In genomic region chr17:53512311-53512951, GRCm38 (mm10) we compare ENCODE assay signal across 10 mouse cellular contexts. TPM values are rescaled to one million over a fixed set of nuclear protein-coding genes. Genes with fewer than 3 reads are reported as not detected.
DNase-seq lines count a peak whose midpoint lies in the region; ATAC-seq and TF ChIP-seq lines count a peak whose summit lies in the region.
"Had no signal": no experiment of that assay in that cellular context is flagged by ENCODE, and none has a peak within 500 bp of the region (broad histone marks: within the 10 kb centered on the region; RNA-seq: fewer than 3 reads in every experiment).

No protein-coding gene starts in this region.

- no peak for TF ChIP-seq EP300 in lung, postnatal 0 days (IDR thresholded peaks at IDR 0.05)

- no peak overlapping the region for H3K27ac ChIP-seq in heart, embryonic 10.5 days
- H3K27ac ChIP-seq in lung, postnatal 0 days (ENCODE audit: low read length): no peak overlapping the region
- H3K27ac ChIP-seq: heart, embryonic 13.5 days; midbrain, embryonic 12.5 days had no signal

- no peak overlapping the region for H3K9ac ChIP-seq in lung, postnatal 0 days (replicated peaks; ENCODE audit: low read depth)
- H3K9ac ChIP-seq: heart, embryonic 13.5 days; midbrain, embryonic 12.5 days had no signal

- peak; percentile 72 for TF ChIP-seq CTCF in lung, postnatal 0 days (IDR thresholded peaks at IDR 0.05)

- peaks cover 7% of the 10 kb centered on the region; the same call in 1 of the 2 replicates for H3K36me3 ChIP-seq in heart, embryonic 10.5 days
- no peaks in the 10 kb centered on the region for H3K36me3 ChIP-seq in lung, postnatal 0 days (ENCODE audit: insufficient read depth, low read length)

- H3K4me1 ChIP-seq in heart, embryonic 10.5 days: no peaks in the 10 kb centered on the region
- no peaks in the 10 kb centered on the region for H3K4me1 ChIP-seq in lung, postnatal 0 days (ENCODE audit: insufficient read depth, low read depth, low read length)
- H3K4me1 ChIP-seq: midbrain, embryonic 12.5 days had no signal

- no peak overlapping the region for H3K4me3 ChIP-seq in heart, embryonic 10.5 days
- no peak overlapping the region for H3K4me3 ChIP-seq in lung, postnatal 0 days (ENCODE audit: low read depth, low read length)
- H3K4me3 ChIP-seq: heart, embryonic 13.5 days; midbrain, embryonic 12.5 days had no signal

- H3K4me2 ChIP-seq in lung, postnatal 0 days (replicated peaks; ENCODE audit: low read depth, low read length): no peak overlapping the region
- H3K4me2 ChIP-seq: heart, embryonic 13.5 days; midbrain, embryonic 12.5 days had no signal

- ATAC-seq in granulocyte monocyte progenitor cell, adult 5-6 weeks (replicated peaks; ENCODE audit: poor library complexity, severe bottlenecking): peak; percentile 58; the same call in 1 of the 2 replicates
- no peak for ATAC-seq in lung, postnatal 0 days
- no peak for ATAC-seq in erythroblast, adult 5-6 weeks (replicated peaks; ENCODE audit: low FRiP score, poor library complexity, severe bottlenecking)

- WGBS in heart, embryonic 10.5 days: 84% methylated on average over 2 of the region's 2 CpGs
- 84% methylated on average over 2 of the region's 2 CpGs for WGBS in lung, postnatal 0 days

- no peaks in the 10 kb centered on the region for H3K27me3 ChIP-seq in heart, embryonic 10.5 days (ENCODE audit: insufficient read depth, poor library complexity, severe bottlenecking)
- no peaks in the 10 kb centered on the region for H3K27me3 ChIP-seq in lung, postnatal 0 days (replicated peaks; ENCODE audit: insufficient read depth, low read length)
- H3K27me3 ChIP-seq: heart, embryonic 13.5 days; midbrain, embryonic 12.5 days had no signal

- DNase-seq in heart, adult 8-10 months (ENCODE audit: low spot score): peak; percentile 21
- DNase-seq in heart, embryonic 10.5 days (ENCODE audit: low spot score): no peak
- DNase-seq in CD4-positive helper T cell, adult 2 months (ENCODE audit: low read depth, low spot score): peak; percentile 16
- DNase-seq in c-Kit-positive CD71-positive TER-119-positive erythroid progenitor cells, embryonic 14.5 days (ENCODE audit: low spot score): peak; percentile 23
- peak; percentile 78 for DNase-seq in lung, postnatal 0 days (ENCODE audit: low spot score)
- DNase-seq in frontal cortex, postnatal 10 days (ENCODE audit: low spot score in 2 of 2): no peak

- no peaks in the 10 kb centered on the region for H3K9me3 ChIP-seq in heart, embryonic 10.5 days
- H3K9me3 ChIP-seq in lung, postnatal 0 days (ENCODE audit: low read length): no peaks in the 10 kb centered on the region
- H3K9me3 ChIP-seq: heart, embryonic 13.5 days; midbrain, embryonic 12.5 days had no signal

RNA-seq across cellular contexts. Expression of gene Pp2d1, which starts 26.8 kb away (rescaled TPM):
- total RNA-seq in heart, adult 8-10 months (2022): not detected
- polyA plus RNA-seq in heart, embryonic 10.5 days (2016; fragmentation: Nextera tagmentation; extraction: Ambion mirVana): 0.27 and 0.34 TPM in 2 replicates
- total RNA-seq in granulocyte monocyte progenitor cell, adult 5-6 weeks (2014; fragmentation: Nextera tagmentation): not detected in 2 replicates
- not detected in 2 replicates for total RNA-seq in granulocyte monocyte progenitor cell, adult 5-6 weeks (2017)
- polyA plus RNA-seq in lung, postnatal 0 days (2015; fragmentation: Nextera tagmentation; extraction: Ambion mirVana): 0.23 and 0.27 TPM in 2 replicates
- not detected in 2 replicates for total RNA-seq in erythroblast, adult 5-6 weeks (2015; ENCODE audit: low replicate concordance)
- total RNA-seq in erythroblast, adult 5-6 weeks (2017; ENCODE audit: low replicate concordance): 0.28 TPM in 1 of 2 replicates, not detected in the other

RNA-seq across cellular contexts. Expression of gene Rab5a, which starts 33.4 kb away (rescaled TPM):
- total RNA-seq in heart, adult 8-10 months (2022): 10 to 100 TPM; 52.6 to 57.1 (median 53.8) TPM
- 71.7 and 90.6 TPM in 2 replicates for polyA plus RNA-seq in heart, embryonic 10.5 days (2016; fragmentation: Nextera tagmentation; extraction: Ambion mirVana)
- 29.6 and 38.1 TPM in 2 replicates for total RNA-seq in granulocyte monocyte progenitor cell, adult 5-6 weeks (2014; fragmentation: Nextera tagmentation)
- total RNA-seq in granulocyte monocyte progenitor cell, adult 5-6 weeks (2017): 53.5 and 55.0 TPM in 2 replicates
- polyA plus RNA-seq in lung, postnatal 0 days (2015; fragmentation: Nextera tagmentation; extraction: Ambion mirVana): 87.6 and 98.2 TPM in 2 replicates
- 39.2 and 53.1 TPM in 2 replicates for total RNA-seq in erythroblast, adult 5-6 weeks (2015; ENCODE audit: low replicate concordance)
- 60.8 and 79.1 TPM in 2 replicates for total RNA-seq in erythroblast, adult 5-6 weeks (2017; ENCODE audit: low replicate concordance)

RNA-seq across cellular contexts. Expression of gene Efhb, which starts 49.3 kb away (rescaled TPM):
- total RNA-seq in heart, adult 8-10 months (2022): under 1 TPM in 2 of 4 experiments, not detected in 2; 0.11 to 0.16 TPM
- 0.28 and 0.38 TPM in 2 replicates for polyA plus RNA-seq in heart, embryonic 10.5 days (2016; fragmentation: Nextera tagmentation; extraction: Ambion mirVana)
- total RNA-seq in granulocyte monocyte progenitor cell, adult 5-6 weeks (2014; fragmentation: Nextera tagmentation): not detected in 2 replicates
- total RNA-seq in granulocyte monocyte progenitor cell, adult 5-6 weeks (2017): not detected in 2 replicates
- 1.6 and 1.7 TPM in 2 replicates for polyA plus RNA-seq in lung, postnatal 0 days (2015; fragmentation: Nextera tagmentation; extraction: Ambion mirVana)
- not detected in 2 replicates for total RNA-seq in erythroblast, adult 5-6 weeks (2015; ENCODE audit: low replicate concordance)
- not detected in 2 replicates for total RNA-seq in erythroblast, adult 5-6 weeks (2017; ENCODE audit: low replicate concordance)

RNA-seq across cellular contexts. Expression of gene Kat2b, which starts 54.2 kb away (rescaled TPM):
- 100 to 1,000 TPM in 1 of 4 experiments, 10 to 100 TPM in 3; 78.8 to 106 (median 88.9) TPM for total RNA-seq in heart, adult 8-10 months (2022)
- 4.1 and 5.9 TPM in 2 replicates for polyA plus RNA-seq in heart, embryonic 10.5 days (2016; fragmentation: Nextera tagmentation; extraction: Ambion mirVana)
- total RNA-seq in granulocyte monocyte progenitor cell, adult 5-6 weeks (2014; fragmentation: Nextera tagmentation): 35.1 and 51.5 TPM in 2 replicates
- 30.5 and 35.9 TPM in 2 replicates for total RNA-seq in granulocyte monocyte progenitor cell, adult 5-6 weeks (2017)
- polyA plus RNA-seq in lung, postnatal 0 days (2015; fragmentation: Nextera tagmentation; extraction: Ambion mirVana): 9.4 and 9.8 TPM in 2 replicates
- total RNA-seq in erythroblast, adult 5-6 weeks (2015; ENCODE audit: low replicate concordance): 19.0 and 27.9 TPM in 2 replicates
- 30.8 and 42.5 TPM in 2 replicates for total RNA-seq in erythroblast, adult 5-6 weeks (2017; ENCODE audit: low replicate concordance)

Comparison
In these comparisons a context has a peak if more than half of its experiments do, and no peak if none do; other contexts are left out.
1. DNase-seq: peak in heart, adult 8-10 months (single experiment), CD4-positive helper T cell, adult 2 months (single experiment), c-Kit-positive CD71-positive TER-119-positive erythroid progenitor cells, embryonic 14.5 days (single experiment) and lung, postnatal 0 days (single experiment); none in heart, embryonic 10.5 days (single experiment) and frontal cortex, postnatal 10 days (0 of 2).